Mouse (Mus musculus) heart, embryonic 15.5 days (tissue): ENCODE data around the gene Stra6. TPM values are rescaled to one million over a fixed set of nuclear protein-coding genes. Genes with fewer than 3 reads are reported as not detected.
A peak's percentile ranks its signal among the peaks of the same experiment; 100 is the strongest.

Experiments
- ATAC-seq: fragments of 200-750 bp; cut with Nextera tagmentation; replicated peaks from 2 replicates; pipeline ENCODE4 v1.8.0; 2017; ENCODE audit warnings: low read depth, moderate TSS enrichment; ENCODE audit not compliant: insufficient number of reproducible peaks, insufficient read depth, low FRiP score
- H3K27ac ChIP-seq: fragments of 300-500 bp; sonication (generic); 2 replicates; pipeline ENCODE4 v1.5.1; 2015; ENCODE audit warnings: mild to moderate bottlenecking, inconsistent platforms
- H3K27me3 ChIP-seq: fragments of 300-500 bp; sonication (generic); 2 replicates; pipeline ENCODE4 v1.6.1; 2015; ENCODE audit warnings: inconsistent platforms
- H3K36me3 ChIP-seq: fragments of 300-500 bp; sonication (generic); 2 replicates; pipeline ENCODE4 v1.6.1; 2015; ENCODE audit warnings: mild to moderate bottlenecking, inconsistent platforms
- H3K4me1 ChIP-seq: fragments of 300-500 bp; sonication (generic); replicated peaks from 2 replicates; pipeline ENCODE4 v1.6.1; 2015; ENCODE audit warnings: inconsistent platforms
- H3K4me2 ChIP-seq: fragments of 300-500 bp; sonication (generic); 2 replicates; pipeline ENCODE4 v1.6.1; 2015; ENCODE audit warnings: inconsistent platforms, mild to moderate bottlenecking, moderate library complexity
- H3K4me3 ChIP-seq: fragments of 300-500 bp; sonication (generic); 2 replicates; pipeline ENCODE4 v1.5.1; 2015; ENCODE audit warnings: mild to moderate bottlenecking, inconsistent platforms
- H3K9ac ChIP-seq: fragments of 300-500 bp; sonication (generic); 2 replicates; pipeline ENCODE4 v1.6.1; 2015; ENCODE audit warnings: mild to moderate bottlenecking, inconsistent platforms
- H3K9me3 ChIP-seq: fragments of 300-500 bp; sonication (generic); replicated peaks from 2 replicates; pipeline ENCODE4 v1.6.1; 2016; ENCODE audit warnings: inconsistent platforms
- WGBS: fragments of 180-500 bp; shearing (Covaris S2); methylation state at CpG from one replicate; pipeline ENCODE4 v1.1.7; 2015; ENCODE audit warnings: mixed read lengths; 5-methylcytosine and 5-hydroxymethylcytosine counted together
- polyA plus RNA-seq: library from polyadenylated mRNA; unstranded; fragments of >200 nt; fragmentation: Nextera tagmentation; extraction: Ambion mirVana; gene quantifications from 2 replicates; pipeline ENCODE4 v1.2.1, GENCODE M21; 2015

Stra6 gene
- polyA plus RNA-seq, 1 experiment from 2014 or later = 0.14 TPM

GRCm38 (mm10) chr9:58035951-58036698, 27.5 kb upstream of the Stra6 start:
- no peak overlapping the region for H3K4me2 ChIP-seq
- no peak overlapping the region for H3K4me3 ChIP-seq
- no peaks in the 10 kb centered on the region for H3K9me3 ChIP-seq
- no peak overlapping the region for H3K27ac ChIP-seq
- peaks cover 42% of the 10 kb centered on the region for H3K27me3 ChIP-seq
- no peaks in the 10 kb centered on the region; the same call in 1 of the 2 replicates for H3K4me1 ChIP-seq
- H3K9ac ChIP-seq = no peak overlapping the region
- H3K36me3 ChIP-seq = no peaks in the 10 kb centered on the region
- WGBS = 55% methylated on average over 7 of the region's 7 CpGs
- ATAC-seq = no peak

- no peak for ATAC-seq
- peaks cover 42% of the 10 kb centered on the region for H3K27me3 ChIP-seq
- no peaks in the 10 kb centered on the region; the same call in 1 of the 2 replicates for H3K4me1 ChIP-seq
- H3K36me3 ChIP-seq = no peaks in the 10 kb centered on the region
- no peak overlapping the region for H3K27ac ChIP-seq
- no peak overlapping the region for H3K4me3 ChIP-seq
- H3K4me2 ChIP-seq = no peak overlapping the region
- 70% methylated on average over 4 of the region's 4 CpGs for WGBS
- no peaks in the 10 kb centered on the region for H3K9me3 ChIP-seq
- H3K9ac ChIP-seq = no peak overlapping the region
These were observed 26.6 kb upstream of the Stra6 start for GRCm38 (mm10) chr9:58036961-58037360.

GRCm38 (mm10) chr9:58038500-58039168, 25.0 kb upstream of the Stra6 start:
- Histone ChIP-seq H3K4me2 (no peak overlapping the region), H3K27me3 (peaks cover 37% of the 10 kb centered on the region), H3K9ac (no peak overlapping the region), H3K36me3 (no peaks in the 10 kb centered on the region), H3K9me3 (no peaks in the 10 kb centered on the region), H3K4me3 (no peak overlapping the region), H3K27ac (no peak overlapping the region), H3K4me1 (no peaks in the 10 kb centered on the region; the same call in 1 of the 2 replicates)
- 36% methylated on average over 19 of the region's 19 CpGs for whole genome bisulfite sequencing
- peak; percentile 25; the same call in 1 of the 2 replicates for ATAC-seq

- ATAC-seq = no peak
- H3K9ac ChIP-seq = no peak overlapping the region
- H3K4me1 ChIP-seq = no peaks in the 10 kb centered on the region; the same call in 1 of the 2 replicates
- no peaks in the 10 kb centered on the region for H3K36me3 ChIP-seq
- H3K9me3 ChIP-seq = no peaks in the 10 kb centered on the region
- no peak overlapping the region for H3K4me3 ChIP-seq
- no peak overlapping the region for H3K27ac ChIP-seq
- H3K27me3 ChIP-seq = peaks cover 29% of the 10 kb centered on the region
- WGBS = 70% methylated on average over 4 of the region's 4 CpGs
- H3K4me2 ChIP-seq = no peak overlapping the region
These were observed 22.6 kb upstream of the Stra6 start for GRCm38 (mm10) chr9:58040977-58041376.

GRCm38 (mm10) chr9:58042391-58042790, 21.2 kb upstream of the Stra6 start:
- Histone ChIP-seq H3K27ac (no peak overlapping the region), H3K27me3 (peaks cover 19% of the 10 kb centered on the region), H3K9ac (no peak overlapping the region), H3K36me3 (no peaks in the 10 kb centered on the region), H3K9me3 (no peaks in the 10 kb centered on the region), H3K4me3 (no peak overlapping the region), H3K4me2 (no peak overlapping the region), H3K4me1 (no peaks in the 10 kb centered on the region; the same call in 1 of the 2 replicates)
- WGBS = 33% methylated on average over 10 of the region's 10 CpGs
- ATAC-seq = no peak

- Histone ChIP-seq H3K36me3 (no peaks in the 10 kb centered on the region), H3K27me3 (0 out of 2 replicates have a peak, but pooled peaks cover 8% of the 10 kb centered on the region), H3K4me2 (no peak overlapping the region), H3K4me3 (no peak overlapping the region), H3K9me3 (no peaks in the 10 kb centered on the region), H3K4me1 (peaks cover 7% of the 10 kb centered on the region), H3K27ac (no peak overlapping the region), H3K9ac (no peak overlapping the region)
- no peak for ATAC-seq
- WGBS = 81% methylated on average over 10 of the region's 10 CpGs
These were observed 20.0 kb upstream of the Stra6 start for GRCm38 (mm10) chr9:58043496-58044017.

- Histone ChIP-seq H3K4me1 (peaks cover 12% of the 10 kb centered on the region), H3K9me3 (no peaks in the 10 kb centered on the region), H3K27ac (no peak overlapping the region), H3K4me2 (no peak overlapping the region), H3K27me3 (peaks cover 3% of the 10 kb centered on the region), H3K9ac (no peak overlapping the region), H3K4me3 (no peak overlapping the region), H3K36me3 (no peaks in the 10 kb centered on the region)
- WGBS = 51% methylated on average over 10 of the region's 10 CpGs
- ATAC-seq = no peak
These were observed 18.8 kb upstream of the Stra6 start for GRCm38 (mm10) chr9:58044828-58045227.

GRCm38 (mm10) chr9:58045646-58046045, 17.9 kb upstream of the Stra6 start:
- H3K4me2 ChIP-seq = no peak overlapping the region
- H3K9me3 ChIP-seq = no peaks in the 10 kb centered on the region
- H3K36me3 ChIP-seq = no peaks in the 10 kb centered on the region
- peaks cover 11% of the 10 kb centered on the region for H3K27me3 ChIP-seq
- H3K4me1 ChIP-seq = peaks cover 12% of the 10 kb centered on the region
- no peak overlapping the region for H3K27ac ChIP-seq
- ATAC-seq = no peak
- WGBS = 38% methylated on average over 4 of the region's 4 CpGs
- no peak overlapping the region for H3K9ac ChIP-seq
- H3K4me3 ChIP-seq = no peak overlapping the region

- H3K4me1 ChIP-seq = peaks cover 12% of the 10 kb centered on the region
- 65% methylated on average over 10 of the region's 10 CpGs for WGBS
- no peaks in the 10 kb centered on the region for H3K36me3 ChIP-seq
- H3K27ac ChIP-seq = no peak overlapping the region
- peaks cover 16% of the 10 kb centered on the region for H3K27me3 ChIP-seq
- H3K9ac ChIP-seq = no peak overlapping the region
- ATAC-seq = no peak
- H3K4me2 ChIP-seq = no peak overlapping the region
- no peaks in the 10 kb centered on the region for H3K9me3 ChIP-seq
- no peak overlapping the region for H3K4me3 ChIP-seq
These were observed 16.5 kb upstream of the Stra6 start for GRCm38 (mm10) chr9:58047061-58047460.

GRCm38 (mm10) chr9:58048621-58049020, 15.0 kb upstream of the Stra6 start:
- WGBS = 12% methylated on average over 6 of the region's 6 CpGs
- H3K9ac ChIP-seq = no peak overlapping the region
- H3K9me3 ChIP-seq = no peaks in the 10 kb centered on the region
- no peaks in the 10 kb centered on the region for H3K36me3 ChIP-seq
- no peak overlapping the region for H3K27ac ChIP-seq
- H3K27me3 ChIP-seq = peaks cover 17% of the 10 kb centered on the region
- no peak for ATAC-seq
- H3K4me3 ChIP-seq = no peak overlapping the region
- H3K4me2 ChIP-seq = no peak overlapping the region
- H3K4me1 ChIP-seq = peaks cover 16% of the 10 kb centered on the region

- no peaks in the 10 kb centered on the region for H3K9me3 ChIP-seq
- no peaks in the 10 kb centered on the region for H3K36me3 ChIP-seq
- H3K4me1 ChIP-seq = peaks cover 16% of the 10 kb centered on the region
- H3K4me3 ChIP-seq = no peak overlapping the region
- no peak overlapping the region for H3K9ac ChIP-seq
- 56% methylated on average over 6 of the region's 6 CpGs for WGBS
- ATAC-seq = no peak
- no peak overlapping the region for H3K4me2 ChIP-seq
- H3K27me3 ChIP-seq = peaks cover 19% of the 10 kb centered on the region
- H3K27ac ChIP-seq = no peak overlapping the region
These were observed 14.4 kb upstream of the Stra6 start for GRCm38 (mm10) chr9:58049186-58049585.
